Mouse (Mus musculus) testis, adult 2 months (tissue): ENCODE data around the gene Rnf5. TPM values are rescaled to one million over a fixed set of nuclear protein-coding genes. Genes with fewer than 3 reads are reported as not detected.

ENCODE experiments used
- H3K27ac ChIP-seq: fragments of 200-500 bp; 2 replicates; pipeline ENCODE4 v1.5.1; 2012; ENCODE audit warnings: low read depth, low read length; ENCODE audit not compliant: control insufficient read depth, insufficient read depth
- H3K27me3 ChIP-seq: fragments of 200-500 bp; 2 replicates; pipeline ENCODE4 v1.6.1; 2012; ENCODE audit warnings: mild to moderate bottlenecking, low read length, moderate library complexity; ENCODE audit not compliant: control insufficient read depth, insufficient read depth
- H3K36me3 ChIP-seq: fragments of 200-500 bp; 2 replicates; pipeline ENCODE4 v1.6.1; 2012; ENCODE audit warnings: mild to moderate bottlenecking, low read length; ENCODE audit not compliant: control insufficient read depth, insufficient read depth
- H3K4me1 ChIP-seq: fragments of 200-500 bp; 2 replicates; pipeline ENCODE4 v1.6.1; 2012; ENCODE audit warnings: low read length; ENCODE audit not compliant: control insufficient read depth, insufficient read depth
- H3K4me3 ChIP-seq: fragments of 200-500 bp; 2 replicates; pipeline ENCODE4 v1.5.1; 2012; ENCODE audit warnings: low read depth, mild to moderate bottlenecking, low read length, moderate library complexity, mixed read lengths; ENCODE audit not compliant: control insufficient read depth
- CTCF ChIP-seq: fragments of 200-500 bp; IDR thresholded peaks from 2 replicates; pipeline ENCODE4 v1.5.1; 2012; ENCODE audit warnings: low read depth, mild to moderate bottlenecking, inconsistent platforms, low read length, moderate library complexity; ENCODE audit not compliant: control insufficient read depth, insufficient read depth, insufficient replicate concordance
- POLR2A ChIP-seq: fragments of 200-500 bp; IDR thresholded peaks from 2 replicates; pipeline ENCODE4 v1.6.1; 2012; ENCODE audit warnings: low read depth, mild to moderate bottlenecking, inconsistent platforms, low read length, moderate library complexity; ENCODE audit not compliant: control insufficient read depth
- polyA plus RNA-seq: library from polyadenylated mRNA; depleted of rRNA; stranded (reverse); fragments of >200 nt; gene quantifications from 2 replicates; pipeline ENCODE4 v1.2.3, GENCODE M21; 2012

Gene Rnf5
- polyA plus RNA-seq, 1 experiment = 63.4 TPM

GRCm38 (mm10) chr17:34604061-34604508 is 595 bp upstream of the Rnf5 start, which contains the start of gene Agpat1:
Agpat1 (plus strand) TSS chr17:34604262.
- peaks cover 10% of the 10 kb centered on the region for H3K4me1 ChIP-seq
- no peaks in the 10 kb centered on the region for H3K27me3 ChIP-seq
- peak within 1 kb of the TSS; percentile 97 for H3K27ac ChIP-seq

DNA sequence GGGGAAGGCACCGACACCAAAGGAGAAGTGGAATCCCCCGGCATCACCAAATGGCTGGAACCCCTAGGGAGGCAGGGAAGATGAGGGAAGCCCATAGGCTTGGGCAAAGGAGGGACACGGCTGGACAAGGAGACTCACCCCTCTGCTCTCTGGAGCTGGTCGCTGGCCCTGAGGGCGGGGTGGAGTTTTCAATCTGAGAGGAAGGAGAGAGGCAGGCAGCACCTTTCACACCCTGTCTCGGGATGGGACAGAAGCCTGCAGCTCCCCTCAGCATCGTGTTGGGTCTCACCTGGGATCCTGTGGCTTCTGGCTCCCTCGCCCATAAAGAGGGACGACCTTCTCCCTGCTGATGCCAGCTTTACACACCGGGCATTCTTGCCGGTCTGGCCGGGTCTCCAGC is 1.7 kb downstream of the Rnf5 start:
- Histone ChIP-seq H3K4me3 (peak overlapping the region; percentile 90), H3K27ac (no peak overlapping the region)

More at GRCm38 (mm10) chr17:34604061-34604508, 595 bp upstream of the Rnf5 start, which contains the start of gene Agpat1:
- H3K36me3 ChIP-seq = no peaks in the 10 kb centered on the region
- H3K4me3 ChIP-seq = peak within 1 kb of the TSS; percentile 90
- no peak for TF ChIP-seq CTCF
- peak; percentile 98 for TF ChIP-seq POLR2A

DNA sequence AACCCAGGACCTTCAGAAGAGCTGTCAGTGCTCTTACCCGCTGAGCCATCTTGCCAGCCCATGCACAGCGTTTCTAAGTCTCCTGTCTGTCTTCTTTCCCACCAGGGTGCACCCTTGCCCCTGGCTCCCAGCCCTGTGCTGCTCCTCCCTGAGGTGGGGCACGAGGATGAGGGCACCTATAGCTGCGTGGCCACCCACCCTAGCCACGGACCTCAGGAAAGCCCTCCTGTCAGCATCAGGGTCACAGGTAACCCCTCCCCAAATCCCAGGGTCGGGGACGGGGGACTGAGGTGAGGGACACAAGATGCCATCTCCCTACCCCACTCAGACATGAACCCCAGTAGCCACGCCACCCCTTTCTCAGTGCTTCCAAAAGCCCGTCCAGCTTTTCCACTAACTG is 3.6 kb downstream of the Rnf5 start:
- H3K4me3 ChIP-seq = no peak overlapping the region
- no peaks in the 10 kb centered on the region; the same call in 1 of the 2 replicates for H3K4me1 ChIP-seq
- H3K27me3 ChIP-seq = no peaks in the 10 kb centered on the region
- no peak overlapping the region for H3K27ac ChIP-seq
- no peaks in the 10 kb centered on the region for H3K36me3 ChIP-seq
- TF ChIP-seq POLR2A (no peak), CTCF (no peak)

More for the DNA sequence above, 1.7 kb downstream of the Rnf5 start:
- Histone ChIP-seq H3K4me1 (peaks cover 10% of the 10 kb centered on the region), H3K36me3 (no peaks in the 10 kb centered on the region), H3K27me3 (no peaks in the 10 kb centered on the region)
- TF ChIP-seq CTCF = no peak
- no peak for TF ChIP-seq POLR2A

- no peak within 1 kb of the TSS for H3K27ac ChIP-seq
- H3K27me3 ChIP-seq = no peaks in the 10 kb centered on the region
- no peak for TF ChIP-seq POLR2A
- TF ChIP-seq CTCF = no peak
- H3K4me1 ChIP-seq = peaks cover 3% of the 10 kb centered on the region; the same call in 1 of the 2 replicates
- no peaks in the 10 kb centered on the region for H3K36me3 ChIP-seq
- H3K4me3 ChIP-seq = no peak within 1 kb of the TSS
Measured at GRCm38 (mm10) chr17:34597566-34598095, 5.9 kb downstream of the Rnf5 start, which contains the start of gene Ager. Ager (plus strand) TSS chr17:34597862.

GRCm38 (mm10) chr17:34596098-34596497 is 7.4 kb downstream of the Rnf5 start:
- Histone ChIP-seq H3K27ac (no peak overlapping the region), H3K4me1 (peaks cover 12% of the 10 kb centered on the region), H3K27me3 (0 out of 2 replicates have a peak, but pooled peaks cover 2% of the 10 kb centered on the region), H3K4me3 (no peak overlapping the region), H3K36me3 (no peaks in the 10 kb centered on the region)
- TF ChIP-seq CTCF = no peak
- no peak for TF ChIP-seq POLR2A

DNA sequence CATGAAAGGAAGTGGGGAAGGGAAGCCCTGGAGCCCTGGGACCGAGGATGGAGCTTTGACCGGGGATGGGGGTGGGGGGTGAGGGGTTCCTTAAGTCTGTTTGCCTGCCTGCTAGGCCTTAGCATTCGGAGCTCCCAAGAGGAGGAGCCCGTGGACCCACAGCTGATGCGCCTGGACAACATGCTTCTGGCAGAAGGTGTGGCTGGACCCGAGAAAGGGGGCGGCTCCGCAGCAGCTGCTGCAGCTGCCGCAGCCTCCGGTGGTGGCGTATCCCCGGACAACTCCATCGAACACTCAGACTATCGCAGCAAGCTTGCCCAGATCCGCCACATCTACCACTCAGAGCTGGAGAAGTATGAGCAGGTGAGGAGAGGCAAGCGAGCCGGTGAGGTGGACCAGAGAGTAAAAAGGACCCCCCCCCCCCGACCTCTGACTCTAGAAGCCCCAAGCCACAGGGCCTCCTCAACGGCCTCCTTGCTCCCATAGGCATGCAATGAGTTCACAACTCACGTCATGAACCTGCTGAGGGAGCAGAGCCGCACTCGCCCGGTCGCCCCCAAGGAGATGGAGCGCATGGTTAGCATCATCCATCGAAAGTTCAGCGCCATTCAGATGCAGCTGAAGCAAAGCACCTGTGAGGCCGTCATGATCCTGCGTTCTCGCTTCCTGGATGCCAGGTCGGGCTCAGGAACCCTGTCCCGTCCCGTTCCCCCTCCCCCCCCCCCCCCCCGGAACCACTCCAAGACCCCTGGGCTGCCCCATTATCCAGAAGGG is 9.6 kb downstream of the Rnf5 start:
- H3K4me1 ChIP-seq = peaks cover 29% of the 10 kb centered on the region
- no peak overlapping the region for H3K27ac ChIP-seq

More for the DNA sequence above, 9.6 kb downstream of the Rnf5 start:
- Histone ChIP-seq H3K27me3 (0 out of 2 replicates have a peak, but pooled peaks cover 2% of the 10 kb centered on the region), H3K36me3 (no peaks in the 10 kb centered on the region), H3K4me3 (no peak overlapping the region)
- no peak for TF ChIP-seq POLR2A
- TF ChIP-seq CTCF = no peak
